Mouse (Mus musculus) CH12.LX (cell line): ENCODE measurements at regions not wholly inside any gene's neighbourhood (a gene's known extent, or its start where the extent isn't known, plus 50 kb on each side); places are given as distances from the start of the nearest gene placed in this dataset.

Experiments
- DNase-seq: peaks from one replicate; pipeline ENCODE4 v3.0.0-alpha.2; 2013; ENCODE audit errors: extremely low read depth
- H3K27ac ChIP-seq: 2 replicates; pipeline ENCODE4 v1.5.1; 2012; ENCODE audit warnings: low read depth, mild to moderate bottlenecking, control low read depth, moderate library complexity; ENCODE audit not compliant: insufficient read depth
- H3K27me3 ChIP-seq: replicated peaks from 2 replicates; pipeline ENCODE3; 2012; ENCODE audit warnings: inconsistent platforms
- H3K36me3 ChIP-seq, 2 experiments: replicated peaks in 1 of 2; 2 replicates each; pipeline versions ENCODE3 to v1.6.1; 2012; ENCODE audit warnings: inconsistent platforms in 1 of 2, low read length in 1 of 2, mild to moderate bottlenecking in 1 of 2, mixed read lengths in 1 of 2, moderate library complexity in 1 of 2; ENCODE audit not compliant: control insufficient read depth in 1 of 2, insufficient read depth in 1 of 2
- H3K4me1 ChIP-seq, 2 experiments: 2 replicates each; pipeline ENCODE4 v1.6.1; 2012; ENCODE audit warnings: inconsistent platforms in 1 of 2, moderate library complexity in 1 of 2; ENCODE audit not compliant: insufficient read depth in 2 of 2, control insufficient read depth in 1 of 2
- H3K4me2 ChIP-seq: 2 replicates; pipeline ENCODE4 v1.6.1; 2012; ENCODE audit warnings: low read depth, mild to moderate bottlenecking, control low read depth; ENCODE audit not compliant: poor library complexity, insufficient read depth, severe bottlenecking
- H3K4me3 ChIP-seq, 3 experiments: fragments of 150-350 bp in 1 of 3; sonication (generic) in 1 of 3; replicated peaks in 1 of 3; 2 replicates each; pipeline versions ENCODE3 to v1.5.1; 2011 to 2012; ENCODE audit warnings: low read depth in 2 of 3, low read length in 2 of 3, mild to moderate bottlenecking in 2 of 3, moderate library complexity in 2 of 3, control low read depth in 1 of 3, improper control_type of control experiment in 1 of 3, inconsistent platforms in 1 of 3, mixed read lengths in 1 of 3; ENCODE audit not compliant: poor library complexity in 1 of 3
- H3K79me2 ChIP-seq: replicated peaks from 2 replicates; pipeline ENCODE4 v1.6.1; 2012; ENCODE audit warnings: mild to moderate bottlenecking, moderate library complexity; ENCODE audit not compliant: control insufficient read depth, poor library complexity, insufficient read depth, severe bottlenecking; ENCODE audit errors: extremely low read depth
- H3K9ac ChIP-seq: 2 replicates; pipeline ENCODE4 v1.6.1; 2012; ENCODE audit warnings: low read depth, mild to moderate bottlenecking, control low read depth, moderate library complexity; ENCODE audit not compliant: insufficient read depth
- H3K9me3 ChIP-seq: replicated peaks from 2 replicates; pipeline ENCODE3; 2012; ENCODE audit warnings: low read length, inconsistent platforms, mixed read lengths
- BHLHE40 ChIP-seq: IDR thresholded peaks from 2 replicates; pipeline ENCODE4 v1.6.1; 2011; ENCODE audit warnings: mild to moderate bottlenecking, low read depth, low read length, improper control_type of control experiment
- CTCF ChIP-seq, 2 experiments: IDR thresholded peaks in 1 of 2; conservative IDR thresholded peaks in 1 of 2; 2 replicates each; pipeline ENCODE4 v1.5.1; 2011 to 2012; ENCODE audit warnings: low read depth in 2 of 2, low read length in 2 of 2, improper control_type of control experiment in 1 of 2, inconsistent platforms in 1 of 2, mild to moderate bottlenecking in 1 of 2, moderate library complexity in 1 of 2
- E2F4 ChIP-seq: IDR thresholded peaks from 2 replicates; pipeline ENCODE4 v1.6.1; 2011; ENCODE audit warnings: low read depth, low read length, improper control_type of control experiment; ENCODE audit not compliant: insufficient replicate concordance
- ELF1 ChIP-seq: IDR thresholded peaks from 2 replicates; pipeline ENCODE4 v1.6.1; 2014; ENCODE audit warnings: low read depth, mild to moderate bottlenecking, inconsistent platforms, low read length, improper control_type of control experiment
- EP300 ChIP-seq: IDR thresholded peaks from 2 replicates; pipeline ENCODE4 v1.6.1; 2011; ENCODE audit warnings: low read length, improper control_type of control experiment
- GABPA ChIP-seq: IDR thresholded peaks from 2 replicates; pipeline ENCODE4 v1.6.1; 2012; ENCODE audit warnings: low read depth, low read length, improper control_type of control experiment, inconsistent platforms; ENCODE audit not compliant: insufficient replicate concordance
- HCFC1 ChIP-seq: IDR thresholded peaks from 2 replicates; pipeline ENCODE4 v1.6.1; 2012; ENCODE audit warnings: low read depth, mild to moderate bottlenecking, inconsistent platforms, low read length, improper control_type of control experiment
- JUN ChIP-seq: IDR thresholded peaks from 2 replicates; pipeline ENCODE4 v1.6.1; 2011; ENCODE audit warnings: low read depth, mild to moderate bottlenecking, low read length, improper control_type of control experiment, moderate library complexity; ENCODE audit not compliant: insufficient read depth
- JUND ChIP-seq: conservative IDR thresholded peaks from 2 replicates; pipeline ENCODE4 v1.6.1; 2011; ENCODE audit warnings: low read depth, low read length, improper control_type of control experiment
- KAT2A ChIP-seq: IDR thresholded peaks from 2 replicates; pipeline ENCODE4 v1.6.1; 2012; ENCODE audit warnings: low read length, improper control_type of control experiment, inconsistent platforms; ENCODE audit not compliant: insufficient replicate concordance
- MAFK ChIP-seq: IDR thresholded peaks from 2 replicates; pipeline ENCODE4 v1.6.1; 2011; ENCODE audit warnings: low read length, improper control_type of control experiment; ENCODE audit not compliant: insufficient replicate concordance
- MXI1 ChIP-seq: IDR thresholded peaks from 2 replicates; pipeline ENCODE4 v1.6.1; 2011; ENCODE audit warnings: mild to moderate bottlenecking, low read depth, low read length, improper control_type of control experiment
- MYC ChIP-seq: IDR thresholded peaks from 2 replicates; pipeline ENCODE4 v1.6.1; 2011; ENCODE audit warnings: low read depth, mild to moderate bottlenecking, improper control_type of control experiment, low read length
- NRF1 ChIP-seq: IDR thresholded peaks from 2 replicates; pipeline ENCODE4 v1.6.1; 2014; ENCODE audit warnings: low read depth, mild to moderate bottlenecking, inconsistent platforms, low read length, improper control_type of control experiment, moderate library complexity
- POLR2A ChIP-seq: IDR thresholded peaks from 2 replicates; pipeline ENCODE4 v1.6.1; 2011; ENCODE audit warnings: low read depth, mild to moderate bottlenecking, improper control_type of control experiment, low read length
- RAD21 ChIP-seq: IDR thresholded peaks from 2 replicates; pipeline ENCODE4 v1.6.1; 2011; ENCODE audit warnings: low read depth, mild to moderate bottlenecking, low read length, improper control_type of control experiment, moderate library complexity
- SIN3A ChIP-seq: IDR thresholded peaks from 2 replicates; pipeline ENCODE4 v1.6.1; 2012; ENCODE audit warnings: low read length, improper control_type of control experiment, inconsistent platforms
- SMC3 ChIP-seq: IDR thresholded peaks from 2 replicates; pipeline ENCODE4 v1.6.1; 2011; ENCODE audit warnings: low read depth, low read length, improper control_type of control experiment
- TCF12 ChIP-seq: IDR thresholded peaks from 2 replicates; pipeline ENCODE4 v1.6.1; 2014; ENCODE audit warnings: low read depth, mild to moderate bottlenecking, inconsistent platforms, low read length, improper control_type of control experiment
- UBTF ChIP-seq: IDR thresholded peaks from 2 replicates; pipeline ENCODE4 v1.6.1; 2012; ENCODE audit warnings: low read depth, mild to moderate bottlenecking, inconsistent platforms, low read length, improper control_type of control experiment, moderate library complexity
- ZC3H11A ChIP-seq: IDR thresholded peaks from 2 replicates; pipeline ENCODE4 v1.6.1; 2012; ENCODE audit warnings: low read depth, mild to moderate bottlenecking, inconsistent platforms, low read length, improper control_type of control experiment
- ZKSCAN1 ChIP-seq: IDR thresholded peaks from 2 replicates; pipeline ENCODE4 v1.6.1; 2012; ENCODE audit warnings: low read depth, inconsistent platforms, low read length, improper control_type of control experiment, borderline replicate concordance
- dilution Hi-C: fragments of 300-500 bp; cut with MboI; formaldehyde crosslinking; loops from 2 replicates; pipeline ENCODE4 v1.14.3; 2020; ENCODE audit warnings: low sequenced_read_pairs; ENCODE audit not compliant: extremely low pct_unique_long_range_greater_than_20kb, extremely low pct_ligation_motif_present
- in situ Hi-C: fragments of 300-500 bp; cut with MboI; formaldehyde crosslinking; loops from 3 replicates; pipeline ENCODE4 v1.14.3; 2019; ENCODE audit warnings: low sequenced_read_pairs, low pct_ligation_motif_present, low pct_unique_long_range_greater_than_20kb, mixed read lengths

DNA sequence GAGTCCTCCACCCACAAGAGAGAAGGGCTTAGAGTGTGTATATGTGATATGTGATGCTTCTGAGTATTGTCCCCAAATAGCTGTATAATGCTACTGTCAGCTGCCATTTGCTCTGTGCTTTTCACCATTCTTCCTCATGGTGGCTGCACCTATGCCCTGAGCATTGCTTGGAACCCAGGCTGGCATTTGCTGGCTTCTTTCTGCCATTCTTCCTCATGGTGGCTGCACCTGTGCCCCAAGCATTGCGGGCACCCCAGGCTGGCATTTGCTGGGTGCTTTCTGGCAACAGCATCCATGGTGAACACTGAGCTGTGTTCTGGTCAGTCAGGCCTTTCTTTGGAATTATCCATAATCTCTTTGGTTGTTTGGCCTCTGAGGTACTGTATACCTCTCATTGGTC, 66.9 kb upstream of the Prickle1 start:
- peaks cover 29% of the 10 kb centered on the region for H3K9me3 ChIP-seq
- dilution Hi-C loops, result no loop called here
- no peaks in the 10 kb centered on the region for H3K4me1 ChIP-seq
- no peak for TF ChIP-seq MAFK
- TF ChIP-seq POLR2A, result no peak
- TF ChIP-seq TCF12, result no peak
- TF ChIP-seq ZC3H11A, result no peak
- no peak for TF ChIP-seq NRF1
- TF ChIP-seq CTCF (conservative IDR thresholded peaks at IDR 0.05 in 1 of 2, IDR thresholded peaks at IDR 0.05 in 1 of 2; ENCODE audit: low read depth in 2 of 2, low read length in 2 of 2), result no peak
- TF ChIP-seq JUN, result no peak
- no peak for TF ChIP-seq MXI1
- TF ChIP-seq KAT2A, result no peak
- TF ChIP-seq MYC, result no peak
- no peak for TF ChIP-seq SMC3
- TF ChIP-seq UBTF, result no peak
- no peak for TF ChIP-seq SIN3A
- in situ Hi-C loops, result no loop called here
- no peak overlapping the region for H3K27ac ChIP-seq
- DNase-seq, result no peak
- no peaks in the 10 kb centered on the region for H3K36me3 ChIP-seq
- no peak overlapping the region for H3K4me2 ChIP-seq
- H3K79me2 ChIP-seq, result no peaks in the 10 kb centered on the region
- H3K27me3 ChIP-seq, result no peaks in the 10 kb centered on the region
- H3K9ac ChIP-seq, result no peak overlapping the region
- no peak overlapping the region for H3K4me3 ChIP-seq

DNA sequence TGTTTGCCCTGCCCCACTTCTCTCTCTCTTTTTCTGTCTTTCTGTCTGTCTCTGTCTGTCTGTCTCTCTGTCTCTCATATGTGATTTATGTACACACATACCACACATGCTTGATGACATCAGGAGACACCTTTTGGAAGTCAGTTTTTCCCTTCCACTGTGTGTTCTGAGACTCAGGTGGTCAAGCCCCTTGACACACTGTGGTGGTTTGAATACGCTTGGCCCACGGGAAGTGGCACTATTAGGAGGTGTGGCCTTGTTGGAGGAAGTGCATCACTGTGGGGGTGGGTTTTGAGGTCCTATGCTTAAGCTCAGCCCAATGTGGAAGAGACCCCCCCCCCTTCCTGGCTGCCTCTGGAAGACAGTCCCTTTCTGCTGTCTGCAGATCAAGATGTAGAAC, 66.1 kb upstream of the Prickle1 start:
- dilution Hi-C loops, result no loop called here
- H3K79me2 ChIP-seq, result no peaks in the 10 kb centered on the region
- H3K27ac ChIP-seq, result no peak overlapping the region
- TF ChIP-seq RAD21 (no peak), HCFC1 (no peak), E2F4 (no peak), POLR2A (no peak), ZKSCAN1 (no peak), BHLHE40 (no peak), NRF1 (no peak), MYC (no peak), GABPA (no peak), SMC3 (no peak), JUND (no peak), MXI1 (no peak), ELF1 (no peak), CTCF (conservative IDR thresholded peaks at IDR 0.05 in 1 of 2, IDR thresholded peaks at IDR 0.05 in 1 of 2; ENCODE audit: low read depth in 2 of 2, low read length in 2 of 2) (no peak), EP300 (no peak)
- no peak for DNase-seq
- H3K9me3 ChIP-seq, result peaks cover 29% of the 10 kb centered on the region
- H3K36me3 ChIP-seq, result no peaks in the 10 kb centered on the region
- in situ Hi-C loops, result no loop called here
- no peak overlapping the region for H3K9ac ChIP-seq
- no peak overlapping the region for H3K4me2 ChIP-seq
- H3K4me1 ChIP-seq, result no peaks in the 10 kb centered on the region
- no peak overlapping the region for H3K4me3 ChIP-seq
- no peaks in the 10 kb centered on the region for H3K27me3 ChIP-seq
